Mouse (Mus musculus) heart, adult 18-20 months (tissue): ENCODE results near the gene Olfr1445. TPM values are rescaled to one million over a fixed set of nuclear protein-coding genes. Genes with fewer than 3 reads are reported as not detected.

Experiments used
- DNase-seq, 2 experiments: peaks; one replicate each; pipeline ENCODE4 v3.0.0; 2021 to 2022; ENCODE audit warnings: mixed read lengths in 1 of 2
- long read RNA-seq, 2 experiments: library from polyadenylated mRNA; stranded (forward); transcript quantifications; one replicate each; pipeline ENCODE4 v2.0.0; 2021
- total RNA-seq, 2 experiments: library from RNA; stranded (reverse); gene quantifications; 2 replicates each; pipeline ENCODE4 v1.2.3; 2021

The Olfr1445 gene
- total RNA-seq = not detected
- long read RNA-seq, experiment 1 = 0 reads
- long read RNA-seq, experiment 2 = 0 reads

- DNase-seq = no peak
These were observed at the start of gene Olfr1445 for GRCm38 (mm10) chr19:12883555-12883954. TSS of gene Olfr1445 (plus strand) at chr19:12883855.

GRCm38 (mm10) chr19:12838507-12838906 is 45.1 kb upstream of the Olfr1445 start:
- no peak for DNase-seq

GRCm38 (mm10) chr19:12846382-12846781 is 37.3 kb upstream of the Olfr1445 start, which contains the start of gene Gm5244:
TSS of gene Gm5244 (plus strand) at chr19:12846682.
- DNase-seq = no peak

- no peak for DNase-seq
These were observed 26.7 kb upstream of the Olfr1445 start, which contains the start of gene Olfr1444 for GRCm38 (mm10) chr19:12856983-12857382. TSS of gene Olfr1444 (plus strand) at chr19:12857283.

GRCm38 (mm10) chr19:12893424-12893823 is 9.8 kb downstream of the Olfr1445 start, which contains the start of gene Olfr1446:
TSS of gene Olfr1446 (minus strand) at chr19:12893524.
- DNase-seq = no peak

- no peak for DNase-seq
These were observed 20.0 kb downstream of the Olfr1445 start, which contains the start of gene Olfr1447 for GRCm38 (mm10) chr19:12903643-12904042. TSS of gene Olfr1447 (minus strand) at chr19:12903743.

- DNase-seq = no peak
These were observed 40.7 kb downstream of the Olfr1445 start, which contains the start of gene Olfr1448 for GRCm38 (mm10) chr19:12924319-12924718. TSS of gene Olfr1448 (minus strand) at chr19:12924419.

GRCm38 (mm10) chr19:12930540-12930939 is 46.9 kb downstream of the Olfr1445 start, which contains the start of gene Olfr1449:
TSS of gene Olfr1449 (plus strand) at chr19:12930840.
- DNase-seq = no peak

Other genes with a start within 250 kb of the Olfr1445 start
- gene Olfr1442, start 213.4 kb upstream of the Olfr1445 start, total RNA-seq = not detected
- gene Olfr1443, start 205.7 kb upstream of the Olfr1445 start, total RNA-seq = not detected
- not detected for gene Keg1, start 188.1 kb upstream of the Olfr1445 start, total RNA-seq
- 1 to 10 TPM in 1 of 2 experiments, under 1 TPM in 1; 0.94 to 1.7 TPM for gene Cntf, start 118.2 kb upstream of the Olfr1445 start, total RNA-seq
- 10 to 100 TPM; 75.2 to 77.0 TPM for gene Zfp91, start 87.7 kb upstream of the Olfr1445 start, total RNA-seq
- gene Lpxn, start 87.7 kb upstream of the Olfr1445 start, total RNA-seq = 1 to 10 TPM in 1 of 2 experiments, under 1 TPM in 1; 0.87 to 2.2 TPM
- gene Gm5244, start 37.2 kb upstream of the Olfr1445 start, total RNA-seq = not detected
- not detected for gene Olfr1444, start 26.6 kb upstream of the Olfr1445 start, total RNA-seq
- gene Olfr1446, start 9.7 kb downstream of the Olfr1445 start, total RNA-seq = not detected
- not detected for gene Olfr1447, start 19.9 kb downstream of the Olfr1445 start, total RNA-seq
- not detected for gene Olfr1448, start 40.6 kb downstream of the Olfr1445 start, total RNA-seq
- gene Olfr1449, start 47.0 kb downstream of the Olfr1445 start, total RNA-seq = not detected
- gene Olfr1450, start 66.4 kb downstream of the Olfr1445 start, total RNA-seq = not detected
- gene Olfr1451, start 111.2 kb downstream of the Olfr1445 start, total RNA-seq = not detected
- gene Olfr1453, start 144.5 kb downstream of the Olfr1445 start, total RNA-seq = not detected
- gene Olfr1454, start 176.8 kb downstream of the Olfr1445 start, total RNA-seq = not detected
- gene Olfr1457, start 214.0 kb downstream of the Olfr1445 start, total RNA-seq = not detected
- gene Olfr1458, start 222.9 kb downstream of the Olfr1445 start, total RNA-seq = not detected